Mouse (Mus musculus) MEL (cell line): ENCODE results near the gene St6galnac3.

ENCODE experiments used
- CTCF ChIP-seq, 3 experiments: IDR thresholded peaks in 2 of 3; conservative IDR thresholded peaks in 1 of 3; 2 replicates each; pipeline ENCODE4 v1.5.1; 2011 to 2012; ENCODE audit warnings: low read length in 3 of 3, low read depth in 2 of 3, mild to moderate bottlenecking in 2 of 3, improper control_type of control experiment in 1 of 3, inconsistent platforms in 1 of 3, mixed read lengths in 1 of 3, moderate library complexity in 1 of 3; ENCODE audit not compliant: control insufficient read depth in 1 of 3, insufficient read depth in 1 of 3, poor library complexity in 1 of 3, severe bottlenecking in 1 of 3
- EP300 ChIP-seq, 2 experiments: IDR thresholded peaks; 2 replicates each; pipeline ENCODE4 v1.6.1; 2011; ENCODE audit warnings: improper control_type of control experiment in 2 of 2, low read length in 2 of 2, low read depth in 1 of 2, mild to moderate bottlenecking in 1 of 2
- ETS1 ChIP-seq: IDR thresholded peaks from 2 replicates; pipeline ENCODE4 v1.6.1; 2012; ENCODE audit warnings: low read depth, mild to moderate bottlenecking, inconsistent platforms, low read length, improper control_type of control experiment, moderate library complexity
- GATA1 ChIP-seq: IDR thresholded peaks from 2 replicates; pipeline ENCODE4 v1.6.1; 2011; ENCODE audit warnings: low read depth, low read length, improper control_type of control experiment
- MAX ChIP-seq: IDR thresholded peaks from 2 replicates; pipeline ENCODE4 v1.6.1; 2011; ENCODE audit warnings: low read length, improper control_type of control experiment
- MAZ ChIP-seq: IDR thresholded peaks from 2 replicates; pipeline ENCODE4 v1.6.1; 2012; ENCODE audit warnings: low read depth, mild to moderate bottlenecking, inconsistent platforms, low read length, improper control_type of control experiment
- MYB ChIP-seq: IDR thresholded peaks from 2 replicates; pipeline ENCODE4 v1.6.1; 2011; ENCODE audit warnings: mild to moderate bottlenecking, low read depth, low read length, improper control_type of control experiment
- POLR2A ChIP-seq, 2 experiments: IDR thresholded peaks; 2 replicates each; pipeline ENCODE4 v1.6.1; 2011 to 2012; ENCODE audit warnings: low read length in 2 of 2, mild to moderate bottlenecking in 2 of 2, control low read depth in 1 of 2, improper control_type of control experiment in 1 of 2, low read depth in 1 of 2, moderate library complexity in 1 of 2; ENCODE audit not compliant: control insufficient read depth in 1 of 2, insufficient read depth in 1 of 2, poor library complexity in 1 of 2
- RAD21 ChIP-seq: IDR thresholded peaks from 2 replicates; pipeline ENCODE4 v1.6.1; 2011; ENCODE audit warnings: mild to moderate bottlenecking, low read depth, low read length, improper control_type of control experiment
- ZKSCAN1 ChIP-seq: IDR thresholded peaks from 2 replicates; pipeline ENCODE4 v1.6.1; 2012; ENCODE audit warnings: low read depth, mild to moderate bottlenecking, inconsistent platforms, low read length, improper control_type of control experiment, moderate library complexity
- ZMIZ1 ChIP-seq: IDR thresholded peaks from 2 replicates; pipeline ENCODE4 v1.6.1; 2012; ENCODE audit warnings: low read depth, mild to moderate bottlenecking, inconsistent platforms, low read length, improper control_type of control experiment, moderate library complexity
- ZNF384 ChIP-seq: IDR thresholded peaks from 2 replicates; pipeline ENCODE4 v1.6.1; 2012; ENCODE audit warnings: low read depth, mild to moderate bottlenecking, inconsistent platforms, low read length, improper control_type of control experiment

DNA sequence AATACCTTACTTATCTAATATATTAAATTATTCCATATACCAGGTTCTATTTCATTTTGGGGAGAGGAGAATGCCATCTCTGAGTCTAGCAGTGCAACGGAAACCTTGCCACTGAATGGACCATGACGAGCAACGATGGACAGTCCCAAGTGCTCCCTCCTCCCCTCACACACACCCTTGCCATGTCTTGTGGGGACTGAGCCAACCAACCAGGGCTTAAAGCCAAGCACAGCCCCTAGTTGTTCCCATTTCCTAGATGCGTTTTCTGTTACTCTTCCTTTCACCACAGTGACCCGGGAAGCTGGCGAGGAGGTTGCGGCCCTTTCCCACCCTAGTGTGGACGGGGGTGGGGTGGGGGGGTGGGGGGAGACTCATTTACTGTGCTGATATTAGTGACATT lies 165.4 kb downstream of the St6galnac3 start:
- TF ChIP-seq MYB (no peak), POLR2A (IDR thresholded peaks at IDR 0.05; ENCODE audit: control insufficient read depth in 1 of 2, insufficient read depth in 1 of 2, low read depth in 1 of 2, low read length in 2 of 2, poor library complexity in 1 of 2) (no peak), ZKSCAN1 (no peak), MAX (no peak), CTCF (IDR thresholded peaks at IDR 0.05 in 2 of 3, conservative IDR thresholded peaks at IDR 0.05 in 1 of 3; ENCODE audit: control insufficient read depth in 1 of 3, insufficient read depth in 1 of 3, low read depth in 2 of 3, low read length in 3 of 3, poor library complexity in 1 of 3, severe bottlenecking in 1 of 3) (no peak), GATA1 (no peak), RAD21 (no peak), ZNF384 (no peak), EP300 (IDR thresholded peaks at IDR 0.05; ENCODE audit: low read depth in 1 of 2, low read length in 2 of 2) (no peak), MAZ (no peak), ZMIZ1 (no peak), ETS1 (no peak)
